Comparison of ENCODE assay signal across 22 mouse cellular contexts in genomic region chr17:47385145-47385544, GRCm38 (mm10). TPM values are rescaled to one million over a fixed set of nuclear protein-coding genes. Genes with fewer than 3 reads are reported as not detected.
DNase-seq lines count a peak whose midpoint lies in the region; ATAC-seq lines count a peak whose summit lies in the region.
"Had no signal": no experiment of that assay in that cellular context is flagged by ENCODE, and none has a peak within 500 bp of the region (broad histone marks: within the 10 kb centered on the region; RNA-seq: fewer than 3 reads in every experiment).

Gene Guca1b, plus strand, starts transcription at chr17:47385393.

- WGBS in heart, embryonic 10.5 days = 37% methylated on average over 10 of the region's 10 CpGs
- WGBS in midbrain, embryonic 10.5 days = 26% methylated on average over 10 of the region's 10 CpGs
- WGBS in midbrain, embryonic 15.5 days = 18% methylated on average over 10 of the region's 10 CpGs
- WGBS in embryonic facial prominence, embryonic 10.5 days = 40% methylated on average over 10 of the region's 10 CpGs

- H3K9ac ChIP-seq in midbrain, embryonic 15.5 days = no peak within 1 kb of the TSS
- H3K9ac ChIP-seq: embryonic facial prominence, embryonic 12.5 days; forebrain, embryonic 12.5 days; forebrain, postnatal 0 days; hindbrain, embryonic 13.5 days had no signal

- no peak within 1 kb of the TSS for H3K4me3 ChIP-seq in heart, embryonic 10.5 days
- peak within 1 kb of the TSS; percentile 14; the same call in 1 of the 2 replicates for H3K4me3 ChIP-seq in midbrain, embryonic 10.5 days
- H3K4me3 ChIP-seq in midbrain, embryonic 15.5 days = no peak within 1 kb of the TSS
- H3K4me3 ChIP-seq in embryonic facial prominence, embryonic 10.5 days = peak within 1 kb of the TSS; percentile 5; the same call in 1 of the 2 replicates
- H3K4me3 ChIP-seq: embryonic facial prominence, embryonic 12.5 days; forebrain, embryonic 12.5 days; hindbrain, embryonic 13.5 days had no signal

- DNase-seq in heart, embryonic 10.5 days (ENCODE audit: low spot score) = no peak
- no peak for DNase-seq in heart, postnatal 14 days
- DNase-seq in midbrain, embryonic 10.5 days (ENCODE audit: low spot score) = no peak
- peak; percentile 26 for DNase-seq in embryonic facial prominence, embryonic 10.5 days (ENCODE audit: low spot score)
- peak; percentile 65 for DNase-seq in retina, postnatal 1 day
- DNase-seq in left cerebral cortex, adult 9 months (ENCODE audit: low spot score in 2 of 2) = no peak
- DNase-seq: adrenal gland, postnatal 25 days; cerebellum, adult 18-20 months; cerebellum, adult 9-11 months; cerebellum, postnatal 36 days; embryo, embryonic 11 days; forebrain, postnatal 0 days; gastrocnemius, postnatal 14 days; heart, adult 11 months; heart, postnatal 10 days had no signal

- peak within 1 kb of the TSS; percentile 36; the same call in 1 of the 2 replicates for H3K27ac ChIP-seq in heart, embryonic 10.5 days
- H3K27ac ChIP-seq in midbrain, embryonic 10.5 days (replicated peaks) = no peak within 1 kb of the TSS; the same call in 1 of the 2 replicates
- no peak within 1 kb of the TSS for H3K27ac ChIP-seq in midbrain, embryonic 15.5 days
- no peak within 1 kb of the TSS; the same call in 1 of the 2 replicates for H3K27ac ChIP-seq in embryonic facial prominence, embryonic 10.5 days (replicated peaks)
- H3K27ac ChIP-seq: embryonic facial prominence, embryonic 12.5 days; forebrain, embryonic 12.5 days; hindbrain, embryonic 13.5 days had no signal

- H3K9me3 ChIP-seq in heart, embryonic 10.5 days = no peaks in the 10 kb centered on the region
- peaks cover 10% of the 10 kb centered on the region; the same call in 1 of the 2 replicates for H3K9me3 ChIP-seq in midbrain, embryonic 10.5 days (replicated peaks)
- H3K9me3 ChIP-seq in midbrain, embryonic 15.5 days = no peaks in the 10 kb centered on the region
- H3K9me3 ChIP-seq in embryonic facial prominence, embryonic 10.5 days = no peaks in the 10 kb centered on the region
- H3K9me3 ChIP-seq: embryonic facial prominence, embryonic 12.5 days; forebrain, embryonic 12.5 days; hindbrain, embryonic 13.5 days had no signal

- ATAC-seq in midbrain, embryonic 15.5 days (replicated peaks) = no peak
- ATAC-seq: forebrain, postnatal 0 days had no signal

- intact Hi-C loops in heart, postnatal 14 days (cut with DNase I) = loop anchor here (5.0 kb wide), 1 partner anchor 97 kb away; no protein-coding TSS in a partner anchor

- no peak within 1 kb of the TSS for H3K4me2 ChIP-seq in midbrain, embryonic 15.5 days
- H3K4me2 ChIP-seq: embryonic facial prominence, embryonic 12.5 days; forebrain, embryonic 12.5 days; hindbrain, embryonic 13.5 days had no signal

- peaks cover 7% of the 10 kb centered on the region for H3K4me1 ChIP-seq in heart, embryonic 10.5 days
- H3K4me1 ChIP-seq in midbrain, embryonic 10.5 days = peaks cover 26% of the 10 kb centered on the region
- peaks cover 4% of the 10 kb centered on the region; the same call in 1 of the 2 replicates for H3K4me1 ChIP-seq in midbrain, embryonic 15.5 days
- peaks cover 10% of the 10 kb centered on the region for H3K4me1 ChIP-seq in embryonic facial prominence, embryonic 10.5 days
- H3K4me1 ChIP-seq: embryonic facial prominence, embryonic 12.5 days; hindbrain, embryonic 13.5 days had no signal

- H3K36me3 ChIP-seq in heart, embryonic 10.5 days = peaks cover 20% of the 10 kb centered on the region
- peaks cover 22% of the 10 kb centered on the region for H3K36me3 ChIP-seq in midbrain, embryonic 10.5 days
- H3K36me3 ChIP-seq in midbrain, embryonic 15.5 days (replicated peaks) = no peaks in the 10 kb centered on the region
- H3K36me3 ChIP-seq in embryonic facial prominence, embryonic 10.5 days (replicated peaks) = peaks cover 21% of the 10 kb centered on the region

- peaks cover 8% of the 10 kb centered on the region; the same call in 1 of the 2 replicates for H3K27me3 ChIP-seq in heart, embryonic 10.5 days (ENCODE audit: insufficient read depth, poor library complexity, severe bottlenecking)
- no peaks in the 10 kb centered on the region for H3K27me3 ChIP-seq in midbrain, embryonic 10.5 days (ENCODE audit: low read depth, poor library complexity, severe bottlenecking)
- H3K27me3 ChIP-seq in midbrain, embryonic 15.5 days (replicated peaks) = no peaks in the 10 kb centered on the region
- 0 out of 2 replicates have a peak, but pooled peaks cover 7% of the 10 kb centered on the region for H3K27me3 ChIP-seq in embryonic facial prominence, embryonic 10.5 days (replicated peaks; ENCODE audit: low read depth, poor library complexity, severe bottlenecking)
- H3K27me3 ChIP-seq: CH12.LX; embryonic facial prominence, embryonic 12.5 days; hindbrain, embryonic 13.5 days had no signal

RNA-seq across cellular contexts. Expression of gene Guca1b, which starts in this region (rescaled TPM):
- 3.2 and 4.7 TPM in 2 replicates for polyA plus RNA-seq in heart, embryonic 10.5 days (2016; fragmentation: Nextera tagmentation; extraction: Ambion mirVana)
- under 1 TPM; 0.26 to 0.46 TPM for total RNA-seq in heart, postnatal 14 days (2021)
- 1.2 and 2.2 TPM in 2 replicates for polyA plus RNA-seq in midbrain, embryonic 10.5 days (2016; fragmentation: Nextera tagmentation; extraction: Ambion mirVana)
- 0.30 and 0.57 TPM in 2 replicates for polyA plus RNA-seq in midbrain, embryonic 15.5 days (2015; fragmentation: Nextera tagmentation; extraction: Ambion mirVana)
- polyA plus RNA-seq in embryonic facial prominence, embryonic 10.5 days (2016; fragmentation: Nextera tagmentation; extraction: Ambion mirVana) = 1.2 and 1.7 TPM in 2 replicates
- total RNA-seq: ES-E14; hematopoietic stem cell, adult 5-6 weeks had no signal

Comparison
In these comparisons a context has a peak if more than half of its experiments do, and no peak if none do; other contexts are left out.
1. H3K4me3 ChIP-seq: peak in midbrain, embryonic 10.5 days (single experiment) and embryonic facial prominence, embryonic 10.5 days (single experiment); none in heart, embryonic 10.5 days (single experiment) and midbrain, embryonic 15.5 days (single experiment).
2. DNase-seq: peak in embryonic facial prominence, embryonic 10.5 days (single experiment) and retina, postnatal 1 day (single experiment); none in heart, embryonic 10.5 days (single experiment), heart, postnatal 14 days (0 of 2), midbrain, embryonic 10.5 days (single experiment) and left cerebral cortex, adult 9 months (0 of 2).